Mouse (Mus musculus): ENCODE data around the gene Dse.

Dse gene

GRCm38 (mm10) chr10:34198574-34198973 is 8.9 kb downstream of the Dse start:
- DNase-seq (ENCODE audit: low read depth), result no peak

DNA sequence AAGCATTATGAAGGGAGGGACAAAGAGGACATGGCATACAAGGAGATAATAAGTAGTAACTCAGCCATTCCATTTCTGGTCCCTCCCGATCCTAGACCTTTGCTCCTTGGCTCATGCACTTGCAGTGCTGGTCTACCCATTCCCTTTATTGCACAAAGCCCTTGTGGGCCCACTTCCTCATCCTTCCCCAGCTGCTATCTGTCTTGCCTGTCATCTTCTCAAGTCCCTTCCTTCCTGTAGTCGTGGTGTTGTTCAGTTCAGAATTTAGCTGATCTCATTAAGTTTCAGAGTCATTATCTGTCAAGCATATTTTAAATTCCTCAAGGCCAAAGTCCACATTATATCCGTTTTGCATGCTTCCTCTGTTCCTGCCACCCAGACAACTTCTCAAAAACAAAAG is 9.5 kb downstream of the Dse start:
- DNase-seq (ENCODE audit: low read depth), result no peak

GRCm38 (mm10) chr10:34197269-34197668 is 10.2 kb downstream of the Dse start:
- DNase-seq (ENCODE audit: low read depth), result no peak

- DNase-seq (ENCODE audit: low read depth), result no peak
Measured at GRCm38 (mm10) chr10:34194957-34195356, 12.6 kb downstream of the Dse start.

GRCm38 (mm10) chr10:34194503-34194902 is 13.0 kb downstream of the Dse start:
- peak; percentile 81 for DNase-seq (ENCODE audit: low read depth)

- DNase-seq (ENCODE audit: low read depth), result peak; percentile 34
Measured at GRCm38 (mm10) chr10:34186571-34187260, 20.8 kb downstream of the Dse start.

DNA sequence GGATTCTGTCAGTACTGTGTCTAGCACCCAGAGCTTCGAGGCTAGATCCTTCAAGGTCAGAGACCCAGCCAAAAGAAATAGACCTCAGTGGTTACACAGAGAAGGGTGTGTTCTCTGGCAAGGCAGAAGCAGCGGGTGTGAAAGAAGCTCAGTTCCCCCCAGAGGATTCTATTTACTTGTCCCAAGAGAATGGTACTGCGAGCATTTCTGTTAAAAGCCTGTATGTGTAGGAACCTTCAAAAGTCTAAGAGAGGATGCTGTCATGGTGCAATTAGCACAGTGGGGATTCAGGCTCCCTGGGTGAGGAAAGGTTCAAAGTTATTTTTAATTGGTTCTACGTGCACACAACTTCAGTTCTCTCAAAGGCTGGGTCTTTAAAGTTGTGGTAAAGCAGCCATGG is 22.0 kb downstream of the Dse start:
- DNase-seq (ENCODE audit: low read depth), result no peak

- DNase-seq (ENCODE audit: low read depth), result peak; percentile 77
Measured at GRCm38 (mm10) chr10:34184956-34185355, 22.6 kb downstream of the Dse start.

DNA sequence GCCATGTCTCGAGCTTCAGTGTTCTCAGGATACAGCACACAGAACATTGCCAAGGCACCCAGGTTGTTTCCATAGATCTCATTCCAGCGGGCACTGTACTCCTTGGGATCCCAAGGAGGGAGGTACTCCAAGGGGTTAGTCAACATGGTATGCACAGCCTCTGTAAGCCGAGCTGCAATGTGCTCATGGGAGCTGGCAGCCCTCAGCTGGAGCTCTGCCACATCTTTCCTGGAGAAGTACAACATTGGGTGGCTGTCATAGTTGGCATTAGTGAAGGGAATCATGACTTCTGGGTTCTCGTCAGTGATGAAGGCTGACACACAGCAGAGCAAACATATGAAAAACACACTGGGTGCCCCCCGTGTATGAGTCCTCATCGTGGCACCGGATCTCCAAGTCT is 23.8 kb downstream of the Dse start:
- DNase-seq (ENCODE audit: low read depth), result peak; percentile 74

DNA sequence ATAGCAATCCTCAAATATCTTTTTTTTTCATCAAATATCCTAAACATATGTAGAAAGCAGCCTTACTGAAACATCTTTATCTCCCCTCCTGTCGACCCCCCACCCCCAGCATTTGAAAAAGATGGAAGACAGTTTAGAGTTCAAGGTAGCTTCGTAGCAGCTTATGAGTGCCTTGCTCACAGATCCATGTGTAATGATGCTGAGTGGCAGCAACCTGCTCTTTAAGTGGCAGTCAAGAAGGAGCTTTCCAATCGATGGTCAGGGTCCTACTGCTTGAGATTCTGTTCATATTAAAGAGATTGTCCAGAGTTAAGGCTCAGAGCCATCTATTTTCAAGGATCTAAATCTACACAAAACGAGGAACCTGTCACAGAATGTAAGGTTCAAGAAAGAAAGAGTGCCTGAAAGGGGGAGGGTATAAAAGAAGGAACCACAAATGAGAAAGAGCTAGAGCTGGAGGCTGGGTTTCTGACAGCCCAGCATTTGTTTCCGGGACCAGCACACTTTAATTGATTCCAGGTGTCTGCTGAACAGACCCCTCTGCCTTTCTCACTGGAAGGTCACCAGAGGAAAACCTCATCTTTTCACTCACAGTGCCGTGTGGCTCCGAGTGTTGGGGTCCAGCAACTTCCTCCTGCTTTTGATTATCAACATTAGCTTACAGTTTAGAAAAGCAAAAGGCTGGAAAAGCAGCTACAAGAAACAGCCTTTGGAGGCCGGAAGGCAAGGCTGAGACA is 31.5 kb downstream of the Dse start:
- DNase-seq (ENCODE audit: low read depth), result peak; percentile 54

DNA sequence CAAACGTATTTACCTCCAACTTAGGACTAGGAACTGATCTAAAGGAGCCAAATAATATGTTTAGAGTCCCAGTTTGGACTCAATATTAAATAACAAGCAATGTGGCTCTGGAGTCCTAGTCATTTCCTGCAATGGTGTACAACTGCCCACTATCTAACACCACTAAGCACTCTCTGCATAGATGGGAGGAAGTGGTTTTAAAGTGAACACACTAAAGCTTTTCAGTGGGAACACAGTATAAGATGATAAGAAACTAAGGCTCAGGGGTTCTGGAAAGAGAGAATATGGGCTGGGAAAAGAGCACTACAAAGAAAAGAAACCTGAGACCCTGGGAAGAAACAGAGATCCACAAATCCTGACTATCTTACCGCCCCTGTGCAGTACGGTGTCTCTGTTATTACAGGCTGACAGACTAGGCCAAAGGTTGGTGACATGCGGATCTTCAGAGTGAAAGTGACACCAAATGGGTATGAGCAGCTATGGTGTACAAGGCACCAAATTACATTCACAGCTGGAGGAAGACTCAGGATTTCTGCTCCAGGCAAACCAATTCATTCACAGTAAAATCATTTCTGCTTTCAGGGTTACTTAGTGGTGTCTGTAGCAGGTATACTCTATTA is 34.7 kb downstream of the Dse start:
- no peak for DNase-seq (ENCODE audit: low read depth)

- DNase-seq (ENCODE audit: low read depth), result peak; percentile 35
Measured at GRCm38 (mm10) chr10:34171660-34172059, 35.9 kb downstream of the Dse start.

- DNase-seq (ENCODE audit: low read depth), result no peak
Measured at GRCm38 (mm10) chr10:34171191-34171590, 36.3 kb downstream of the Dse start.

DNA sequence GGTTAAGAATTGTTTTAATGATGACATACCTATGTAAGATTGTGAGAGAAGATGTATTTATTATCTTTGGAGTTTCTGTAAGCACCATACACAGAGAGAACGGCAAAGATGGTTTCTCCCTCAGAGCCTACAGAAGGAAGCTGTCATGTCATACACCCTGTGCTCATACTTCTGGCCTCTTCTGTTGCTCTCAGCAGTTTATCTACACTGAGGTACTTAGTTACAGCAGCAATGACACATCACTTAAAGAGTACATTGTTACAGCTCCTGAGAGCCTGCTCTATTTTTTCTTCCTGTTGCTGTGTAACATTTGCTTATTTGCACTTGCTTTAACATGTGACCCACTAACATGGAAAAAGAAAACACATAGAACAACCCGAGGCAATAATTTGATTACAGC is 40.5 kb downstream of the Dse start:
- DNase-seq (ENCODE audit: low read depth), result no peak

- DNase-seq (ENCODE audit: low read depth), result no peak
Measured at GRCm38 (mm10) chr10:34155796-34156554, 51.5 kb downstream of the Dse start.

DNA sequence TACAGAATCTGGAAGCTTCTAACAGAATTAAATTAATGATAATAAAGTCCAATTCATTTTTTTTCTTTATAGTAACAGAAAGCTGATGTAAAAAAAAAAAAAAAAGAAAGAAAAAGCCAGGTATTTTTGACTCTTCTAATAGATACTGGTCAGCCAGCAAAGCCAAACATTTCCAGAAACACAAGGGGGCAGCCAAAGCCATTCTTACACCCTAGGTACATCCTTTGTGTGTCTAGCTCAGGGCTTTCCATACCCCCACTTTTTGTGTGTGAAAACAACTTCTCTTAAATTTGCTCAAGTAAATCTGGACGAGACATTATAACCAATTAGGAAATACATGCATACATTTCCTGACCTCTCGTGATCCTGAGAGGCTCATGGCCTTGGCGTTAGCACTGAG is 55.7 kb downstream of the Dse start:
- peak; percentile 73 for DNase-seq (ENCODE audit: low read depth)

GRCm38 (mm10) chr10:34150454-34150853 is 57.1 kb downstream of the Dse start:
- DNase-seq (ENCODE audit: low read depth), result no peak

DNA sequence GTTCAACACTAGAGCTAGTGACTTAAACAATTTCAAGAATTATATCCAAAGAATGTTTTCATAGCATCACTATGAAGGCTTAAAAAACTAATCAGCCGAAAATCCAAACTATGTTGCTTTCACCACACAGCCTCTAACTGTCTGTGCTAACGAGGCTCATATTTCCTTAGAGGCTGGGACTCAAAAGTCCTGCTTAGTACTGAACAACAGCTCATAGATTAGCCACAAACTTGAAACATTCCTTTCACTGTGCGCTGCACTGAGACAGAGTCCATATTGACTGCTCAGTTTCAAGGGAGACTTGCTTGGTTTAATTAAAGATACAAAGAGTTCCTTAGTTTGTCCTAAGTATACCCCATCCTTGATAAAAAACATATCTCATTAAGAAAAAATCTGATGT is 57.7 kb downstream of the Dse start:
- no peak for DNase-seq (ENCODE audit: low read depth)

- DNase-seq (ENCODE audit: low read depth), result no peak
Measured at GRCm38 (mm10) chr10:34141693-34142092, 65.8 kb downstream of the Dse start.

- no peak for DNase-seq (ENCODE audit: low read depth)
Measured at GRCm38 (mm10) chr10:34139768-34140167, 67.7 kb downstream of the Dse start.

DNA sequence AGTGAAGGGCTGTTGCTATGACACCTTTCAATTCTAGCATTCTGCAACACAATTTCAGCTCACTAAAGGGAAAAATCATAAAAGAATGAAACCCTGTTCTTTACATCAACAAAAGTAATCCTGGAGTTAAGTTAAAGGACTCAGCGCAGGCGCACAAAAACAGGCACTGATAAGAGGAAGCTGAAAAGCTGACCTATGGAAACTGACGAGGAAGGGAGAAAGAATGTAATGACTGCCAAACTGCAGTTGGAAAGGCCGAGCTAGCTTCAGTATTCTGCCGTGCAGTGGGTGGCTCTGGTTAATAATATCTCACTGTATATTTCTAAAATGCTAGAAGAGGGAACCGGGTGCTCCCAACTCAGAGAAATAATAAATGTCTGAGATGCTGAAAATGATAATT is 69.5 kb downstream of the Dse start:
- DNase-seq (ENCODE audit: low read depth), result no peak

DNA sequence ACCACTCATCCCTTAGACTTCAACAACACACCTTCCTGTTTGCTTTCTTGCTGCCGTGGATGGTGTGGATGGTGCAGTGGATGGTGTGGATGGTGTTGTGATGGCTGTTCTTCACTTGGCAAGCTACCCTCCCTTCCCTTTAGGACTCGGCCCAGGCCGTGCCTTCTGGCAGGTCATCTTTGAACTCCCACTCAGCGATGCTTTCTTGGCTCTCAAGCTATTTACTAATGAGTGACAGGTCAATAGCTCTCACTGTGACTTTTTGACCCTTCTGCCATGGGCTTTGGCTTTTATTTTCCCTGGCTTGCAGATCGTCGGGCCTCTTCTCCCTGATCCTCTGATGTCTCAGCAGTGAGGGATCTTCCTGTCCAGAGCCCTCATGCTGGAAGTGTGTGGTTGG is 71.1 kb downstream of the Dse start:
- DNase-seq (ENCODE audit: low read depth), result no peak

DNA sequence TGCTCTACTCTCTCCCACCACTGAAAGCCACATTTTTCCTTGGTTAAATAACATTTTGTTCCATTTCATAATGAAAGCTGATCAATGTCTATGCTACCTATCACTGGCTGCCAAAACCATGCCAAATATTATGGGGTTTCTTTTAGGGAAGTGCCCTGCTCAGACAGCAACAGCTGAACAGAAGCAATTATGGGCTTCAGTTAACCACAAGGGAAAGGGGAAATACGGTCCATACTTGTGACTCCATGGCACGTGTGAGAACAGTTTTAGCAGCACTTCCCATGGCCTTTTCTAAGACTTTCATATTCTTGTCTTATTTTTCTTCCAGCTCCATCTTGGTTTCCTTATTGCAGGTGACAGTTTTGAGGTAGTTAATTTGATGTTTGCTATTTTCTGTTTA is 76.2 kb downstream of the Dse start:
- DNase-seq (ENCODE audit: low read depth), result no peak

Data from NIH3T3 (cell line).